Mouse (Mus musculus): ENCODE measurements around the gene Coro7. TPM values are rescaled to one million over a fixed set of nuclear protein-coding genes. Genes with fewer than 3 reads are reported as not detected.

Coro7 gene
- total RNA-seq, 2 experiments from 2014 or later: 40.2 to 68.6 TPM

GRCm38 (mm10) chr16:4624481-4625110 is 55.0 kb downstream of the Coro7 start, which contains the start of gene Pam16:
Pam16 (minus strand) TSS chr16:4624988.
- peak; percentile 96 for ATAC-seq (ENCODE audit: poor library complexity, severe bottlenecking)

GRCm38 (mm10) chr16:4624074-4624473 is 55.5 kb downstream of the Coro7 start:
- ATAC-seq (ENCODE audit: poor library complexity, severe bottlenecking): no peak

- no peak for ATAC-seq (ENCODE audit: poor library complexity, severe bottlenecking)
These were observed 62.7 kb downstream of the Coro7 start for GRCm38 (mm10) chr16:4616829-4617228.

- ATAC-seq (ENCODE audit: poor library complexity, severe bottlenecking): no peak
These were observed 64.3 kb downstream of the Coro7 start for GRCm38 (mm10) chr16:4615297-4615696.

- no peak for ATAC-seq (ENCODE audit: poor library complexity, severe bottlenecking)
These were observed 64.9 kb downstream of the Coro7 start for GRCm38 (mm10) chr16:4614639-4615038.

GRCm38 (mm10) chr16:4613736-4614135 is 65.8 kb downstream of the Coro7 start:
- no peak for ATAC-seq (ENCODE audit: poor library complexity, severe bottlenecking)

- ATAC-seq (ENCODE audit: poor library complexity, severe bottlenecking): no peak
These were observed 67.9 kb downstream of the Coro7 start for GRCm38 (mm10) chr16:4611676-4612075.

GRCm38 (mm10) chr16:4611193-4611592 is 68.4 kb downstream of the Coro7 start:
- no peak for ATAC-seq (ENCODE audit: poor library complexity, severe bottlenecking)

GRCm38 (mm10) chr16:4608532-4609059 is 71.0 kb downstream of the Coro7 start:
- no peak for ATAC-seq (ENCODE audit: poor library complexity, severe bottlenecking)

- peak; percentile 91 for ATAC-seq (ENCODE audit: poor library complexity, severe bottlenecking)
These were observed 71.6 kb downstream of the Coro7 start for GRCm38 (mm10) chr16:4607818-4608531.

GRCm38 (mm10) chr16:4606431-4607084 is 73.0 kb downstream of the Coro7 start:
- 0 out of 2 replicates have a peak, but pooled peaks have one; percentile 39 for ATAC-seq (ENCODE audit: poor library complexity, severe bottlenecking)

- ATAC-seq (ENCODE audit: poor library complexity, severe bottlenecking): no peak
These were observed 74.0 kb downstream of the Coro7 start for GRCm38 (mm10) chr16:4605514-4606131.

GRCm38 (mm10) chr16:4604293-4604837 is 75.2 kb downstream of the Coro7 start:
- ATAC-seq (ENCODE audit: poor library complexity, severe bottlenecking): no peak

- no peak for ATAC-seq (ENCODE audit: poor library complexity, severe bottlenecking)
These were observed 76.1 kb downstream of the Coro7 start for GRCm38 (mm10) chr16:4603453-4603837.

GRCm38 (mm10) chr16:4602766-4603452 is 76.7 kb downstream of the Coro7 start:
- no peak for ATAC-seq (ENCODE audit: poor library complexity, severe bottlenecking)

- ATAC-seq (ENCODE audit: poor library complexity, severe bottlenecking): no peak
These were observed 77.4 kb downstream of the Coro7 start for GRCm38 (mm10) chr16:4602189-4602588.

- no peak for ATAC-seq (ENCODE audit: poor library complexity, severe bottlenecking)
These were observed 78.8 kb downstream of the Coro7 start for GRCm38 (mm10) chr16:4600701-4601310.

- ATAC-seq (ENCODE audit: poor library complexity, severe bottlenecking): no peak
These were observed 80.0 kb downstream of the Coro7 start for GRCm38 (mm10) chr16:4599616-4600015.

GRCm38 (mm10) chr16:4598891-4599543 is 80.6 kb downstream of the Coro7 start:
- ATAC-seq (ENCODE audit: poor library complexity, severe bottlenecking): no peak

Measured in megakaryocyte, adult 5-6 weeks (primary cell).